In genomic region chr13:64152241-64152669, GRCm38 (mm10) we compare ENCODE assay signal across 8 mouse cellular contexts. TPM values are rescaled to one million over a fixed set of nuclear protein-coding genes. Genes with fewer than 3 reads are reported as not detected.
DNase-seq lines count a peak whose midpoint lies in the region; ATAC-seq and TF ChIP-seq lines count a peak whose summit lies in the region.

No protein-coding gene starts in this region.

- peak in 1 of 2 experiments; percentile 47; a peak in 1 of 4 replicates for TF ChIP-seq POLR2A in MEL (IDR thresholded peaks at IDR 0.05; ENCODE audit: control insufficient read depth in 1 of 2, insufficient read depth in 1 of 2, low read depth in 1 of 2, low read length in 2 of 2, poor library complexity in 1 of 2)
- TF ChIP-seq POLR2A in cerebellum, adult 2 months (IDR thresholded peaks at IDR 0.05; ENCODE audit: borderline replicate concordance, insufficient read depth, low read length): peak; percentile 88

- TF ChIP-seq EP300 in MEL (IDR thresholded peaks at IDR 0.05; ENCODE audit: low read depth in 1 of 2, low read length in 2 of 2): no peak; a peak in 1 of 4 replicates

- H3K4me3 ChIP-seq in MEL (ENCODE audit: control insufficient read depth in 1 of 2, insufficient read depth in 1 of 2, low read depth in 2 of 2, low read length in 2 of 2): peak overlapping the region; percentile 62 to 63
- peak overlapping the region; percentile 71 for H3K4me3 ChIP-seq in cerebellum, adult 2 months (replicated peaks; ENCODE audit: insufficient read depth, low read depth, low read length)
- peak overlapping the region; percentile 95 for H3K4me3 ChIP-seq in hindbrain, embryonic 10.5 days

- TF ChIP-seq RAD21 in MEL (IDR thresholded peaks at IDR 0.05; ENCODE audit: low read depth, low read length): no peak

- ATAC-seq in frontal cortex, adult (ENCODE audit: low TSS enrichment): peak; percentile 21

- H3K36me3 ChIP-seq in MEL (ENCODE audit: control insufficient read depth in 1 of 2, insufficient read depth in 2 of 2, low read length in 2 of 2): peaks cover 1 to 24% of the 10 kb centered on the region in 2 experiments; a peak in 3 of 4 replicates
- no peaks in the 10 kb centered on the region; the same call in 1 of the 2 replicates for H3K36me3 ChIP-seq in hindbrain, embryonic 10.5 days

- peaks cover 0 to 6% of the 10 kb centered on the region in 2 experiments; a peak in 2 of 4 replicates for H3K27me3 ChIP-seq in MEL (ENCODE audit: control insufficient read depth in 1 of 2, insufficient read depth in 2 of 2, low read length in 2 of 2)
- H3K27me3 ChIP-seq in cerebellum, adult 2 months (ENCODE audit: control insufficient read depth, insufficient read depth, low read length): no peaks in the 10 kb centered on the region
- H3K27me3 ChIP-seq in hindbrain, embryonic 10.5 days (ENCODE audit: insufficient read depth, poor library complexity, severe bottlenecking): no peaks in the 10 kb centered on the region

- peak overlapping the region; percentile 95 for H3K27ac ChIP-seq in MEL (ENCODE audit: control insufficient read depth, low read depth, low read length)
- H3K27ac ChIP-seq in cerebellum, adult 2 months (ENCODE audit: insufficient read depth, low read length): no peak overlapping the region
- peak overlapping the region; percentile 94 for H3K27ac ChIP-seq in hindbrain, embryonic 10.5 days

- peaks cover 3 to 10% of the 10 kb centered on the region in 2 experiments; a peak in 3 of 4 replicates for H3K4me1 ChIP-seq in MEL (ENCODE audit: control insufficient read depth in 1 of 2, insufficient read depth in 2 of 2, low read length in 2 of 2)
- H3K4me1 ChIP-seq in cerebellum, adult 2 months (ENCODE audit: control insufficient read depth, insufficient read depth, low read length): no peaks in the 10 kb centered on the region; the same call in 1 of the 2 replicates
- peaks cover 58% of the 10 kb centered on the region for H3K4me1 ChIP-seq in hindbrain, embryonic 10.5 days (replicated peaks)

- H3K9ac ChIP-seq in MEL (ENCODE audit: control insufficient read depth, low read depth, low read length, poor library complexity, severe bottlenecking): peak overlapping the region; percentile 96

- no peak for TF ChIP-seq CTCF in MEL (IDR thresholded peaks at IDR 0.05 in 2 of 3, conservative IDR thresholded peaks at IDR 0.05 in 1 of 3; ENCODE audit: control insufficient read depth in 1 of 3, insufficient read depth in 1 of 3, low read depth in 2 of 3, low read length in 3 of 3, poor library complexity in 1 of 3, severe bottlenecking in 1 of 3)
- TF ChIP-seq CTCF in cerebellum, adult 2 months (IDR thresholded peaks at IDR 0.05; ENCODE audit: borderline replicate concordance, insufficient read depth, low read depth, low read length): no peak

- H3K9me3 ChIP-seq in MEL (replicated peaks; ENCODE audit: insufficient read depth, low read length): no peaks in the 10 kb centered on the region
- H3K9me3 ChIP-seq in hindbrain, embryonic 10.5 days: no peaks in the 10 kb centered on the region

- peak; percentile 86 for DNase-seq in MEL (ENCODE audit: low read depth, low spot score)
- peak; percentile 89 to 90 for DNase-seq in cerebellum, adult 2 months
- peak; percentile 89 for DNase-seq in hindbrain, embryonic 10.5 days (ENCODE audit: low spot score)
- DNase-seq in layer of hippocampus, postnatal 25 days (ENCODE audit: extremely low spot score in 1 of 2, low spot score in 1 of 2): peak; percentile 59
- DNase-seq in lung, postnatal 25 days (ENCODE audit: low spot score): peak; percentile 86
- peak; percentile 64 for DNase-seq in retina, adult 2 months (ENCODE audit: low read depth, low spot score)
- peak; percentile 75 to 82 for DNase-seq in thymus, postnatal 36 days

- peaks cover 46% of the 10 kb centered on the region for H3K79me2 ChIP-seq in MEL (ENCODE audit: control insufficient read depth, insufficient read depth, low read length, poor library complexity)

- whole genome bisulfite sequencing in cerebellum, adult 2 months: under 1% methylated on average over 42 of the region's 42 CpGs
- under 1% methylated on average over 42 of the region's 42 CpGs for WGBS in hindbrain, embryonic 10.5 days

TF ChIP-seq in MEL, 35 proteins besides CTCF, POLR2A, EP300 and RAD21:
- TF ChIP-seq MXI1 (IDR thresholded peaks at IDR 0.05; ENCODE audit: low read depth, low read length) (peak; percentile 40; the same call in 1 of the 2 replicates), HCFC1 (IDR thresholded peaks at IDR 0.05; ENCODE audit: low read depth, low read length) (peak; percentile 81), SMC3 (IDR thresholded peaks at IDR 0.05; ENCODE audit: low read depth, low read length) (no peak), USF1 (IDR thresholded peaks at IDR 0.05; ENCODE audit: low read depth, low read length) (peak; percentile 96), BHLHE40 (IDR thresholded peaks at IDR 0.05; ENCODE audit: borderline replicate concordance, low read depth, low read length) (no peak), TAL1 (IDR thresholded peaks at IDR 0.05; ENCODE audit: low read length) (no peak), ZKSCAN1 (IDR thresholded peaks at IDR 0.05; ENCODE audit: low read depth, low read length) (no peak), MAX (IDR thresholded peaks at IDR 0.05; ENCODE audit: low read length) (peak; percentile 47; the same call in 1 of the 2 replicates), ZC3H11A (IDR thresholded peaks at IDR 0.05; ENCODE audit: low read depth, low read length) (no peak), MYB (IDR thresholded peaks at IDR 0.05; ENCODE audit: low read depth, low read length) (peak; percentile 49; the same call in 1 of the 2 replicates), TBP (IDR thresholded peaks at IDR 0.05; ENCODE audit: low read depth, low read length) (no peak), GATA1 (IDR thresholded peaks at IDR 0.05; ENCODE audit: low read depth, low read length) (no peak), E2F4 (IDR thresholded peaks at IDR 0.05; ENCODE audit: borderline replicate concordance, low read depth, low read length) (peak; percentile 51; the same call in 1 of the 2 replicates), NELFE (IDR thresholded peaks at IDR 0.05; ENCODE audit: low read depth, low read length) (no peak; the same call in 1 of the 2 replicates), USF2 (IDR thresholded peaks at IDR 0.05; ENCODE audit: borderline replicate concordance in 1 of 2, insufficient read depth in 1 of 2, low read depth in 1 of 2, low read length in 2 of 2) (peak in 1 of 2 experiments; percentile 68; a peak in 3 of 4 replicates), SIN3A (IDR thresholded peaks at IDR 0.05; ENCODE audit: low read length) (peak; percentile 94), MYC (IDR thresholded peaks at IDR 0.05; ENCODE audit: low read depth, low read length) (no peak), MAZ (IDR thresholded peaks at IDR 0.05; ENCODE audit: low read depth, low read length) (peak; percentile 90; the same call in 1 of the 2 replicates), RCOR1 (IDR thresholded peaks at IDR 0.05; ENCODE audit: low read depth, low read length) (no peak), KAT2A (conservative IDR thresholded peaks at IDR 0.05; ENCODE audit: low read depth, low read length) (no peak; the same call in 1 of the 2 replicates), ZMIZ1 (IDR thresholded peaks at IDR 0.05; ENCODE audit: low read depth, low read length) (no peak)

RNA-seq across cellular contexts. Expression of gene Zfp367, which starts 0.7 kb away (rescaled TPM):
- 19.5 and 23.4 TPM in 2 replicates for total RNA-seq in MEL (2012; rRNA removed)
- polyA plus RNA-seq in MEL (2012; ENCODE audit: insufficient read depth in 1 of 2, insufficient read length in 2 of 2, low read depth in 1 of 2, low replicate concordance in 2 of 2, missing spikeins in 1 of 2): 10 to 100 TPM in 1 of 2 experiments, not detected in 1; 28.4 TPM
- polyA plus RNA-seq in cerebellum, adult 2 months (2012; rRNA removed): 28.9 and 29.9 TPM in 2 replicates
- 12.5 and 17.1 TPM in 2 replicates for polyA plus RNA-seq in hindbrain, embryonic 10.5 days (2016; fragmentation: Nextera tagmentation; extraction: Ambion mirVana)
- 10 to 100 TPM; 12.6 to 15.9 TPM for total RNA-seq in layer of hippocampus, postnatal 25 days (2021)

RNA-seq across cellular contexts. Expression of gene Habp4, which starts 9.4 kb away (rescaled TPM):
- 4.4 and 4.5 TPM in 2 replicates for total RNA-seq in MEL (2012; rRNA removed)
- 10 to 100 TPM in 1 of 2 experiments, not detected in 1; 19.8 TPM for polyA plus RNA-seq in MEL (2012; ENCODE audit: insufficient read depth in 1 of 2, insufficient read length in 2 of 2, low read depth in 1 of 2, low replicate concordance in 2 of 2, missing spikeins in 1 of 2)
- 187 and 213 TPM in 2 replicates for polyA plus RNA-seq in cerebellum, adult 2 months (2012; rRNA removed)
- polyA plus RNA-seq in hindbrain, embryonic 10.5 days (2016; fragmentation: Nextera tagmentation; extraction: Ambion mirVana): 20.2 and 24.2 TPM in 2 replicates
- 100 to 1,000 TPM; 145 to 153 TPM for total RNA-seq in layer of hippocampus, postnatal 25 days (2021)

RNA-seq across cellular contexts. Expression of gene Slc35d2, which starts 23.1 kb away (rescaled TPM):
- total RNA-seq in MEL (2012; rRNA removed): 3.9 and 6.0 TPM in 2 replicates
- 10 to 100 TPM in 1 of 2 experiments, not detected in 1; 11.6 TPM for polyA plus RNA-seq in MEL (2012; ENCODE audit: insufficient read depth in 1 of 2, insufficient read length in 2 of 2, low read depth in 1 of 2, low replicate concordance in 2 of 2, missing spikeins in 1 of 2)
- 0.90 and 0.97 TPM in 2 replicates for polyA plus RNA-seq in cerebellum, adult 2 months (2012; rRNA removed)
- 5.5 and 6.9 TPM in 2 replicates for polyA plus RNA-seq in hindbrain, embryonic 10.5 days (2016; fragmentation: Nextera tagmentation; extraction: Ambion mirVana)
- 1 to 10 TPM in 1 of 2 experiments, under 1 TPM in 1; 0.69 to 1.0 TPM for total RNA-seq in layer of hippocampus, postnatal 25 days (2021)
